Mouse (Mus musculus) lung, adult 2 months (tissue): Measurements from ENCODE around the gene 1700015F17Rik.

Experiments
- CTCF ChIP-seq: fragments of 200-500 bp; IDR thresholded peaks from 2 replicates; pipeline ENCODE4 v1.5.1; 2011; ENCODE audit warnings: mild to moderate bottlenecking, low read length, control low read depth; ENCODE audit not compliant: insufficient read depth
- POLR2A ChIP-seq: fragments of 200-500 bp; IDR thresholded peaks from 2 replicates; pipeline ENCODE4 v1.6.1; 2011; ENCODE audit warnings: low read depth, mild to moderate bottlenecking, control low read depth, low read length, borderline replicate concordance; ENCODE audit errors: extremely low read depth

- no peak for TF ChIP-seq CTCF
- no peak for TF ChIP-seq POLR2A
These were observed 36.5 kb upstream of the 1700015F17Rik start for GRCm38 (mm10) chr5:5515411-5515810.
